Mouse (Mus musculus) urinary bladder, postnatal 10 days (tissue): ENCODE results near the gene Itih5.

Experiments used
- DNase-seq: peaks from one replicate; pipeline ENCODE4 v3.0.0; 2022; ENCODE audit warnings: low spot score

The Itih5 gene

GRCm38 (mm10) chr2:10168016-10168415, 14.6 kb downstream of the Itih5 start:
- no peak for DNase-seq

- DNase-seq: no peak
Measured at GRCm38 (mm10) chr2:10169991-10170390, 16.6 kb downstream of the Itih5 start.

GRCm38 (mm10) chr2:10193553-10193952, 40.2 kb downstream of the Itih5 start:
- no peak for DNase-seq

- DNase-seq: no peak
Measured at GRCm38 (mm10) chr2:10195162-10195561, 41.8 kb downstream of the Itih5 start.

- no peak for DNase-seq
Measured at GRCm38 (mm10) chr2:10199326-10199725, 46.0 kb downstream of the Itih5 start.

- no peak for DNase-seq
Measured at GRCm38 (mm10) chr2:10200736-10201285, 47.4 kb downstream of the Itih5 start.

- DNase-seq: no peak
Measured at GRCm38 (mm10) chr2:10204301-10204700, 50.9 kb downstream of the Itih5 start.

- DNase-seq: no peak
Measured at GRCm38 (mm10) chr2:10213468-10213867, 60.1 kb downstream of the Itih5 start.

GRCm38 (mm10) chr2:10215876-10216565, 62.6 kb downstream of the Itih5 start:
- no peak for DNase-seq

- no peak for DNase-seq
Measured at GRCm38 (mm10) chr2:10216566-10217247, 63.3 kb downstream of the Itih5 start.

- no peak for DNase-seq
Measured at GRCm38 (mm10) chr2:10221862-10222261, 68.5 kb downstream of the Itih5 start.

- DNase-seq: no peak
Measured at GRCm38 (mm10) chr2:10226907-10227306, 73.5 kb downstream of the Itih5 start.

- no peak for DNase-seq
Measured at GRCm38 (mm10) chr2:10231971-10232370, 78.6 kb downstream of the Itih5 start.

GRCm38 (mm10) chr2:10236554-10236953, 83.2 kb downstream of the Itih5 start:
- DNase-seq: no peak

- no peak for DNase-seq
Measured at GRCm38 (mm10) chr2:10242970-10243369, 89.6 kb downstream of the Itih5 start.

- DNase-seq: no peak
Measured at GRCm38 (mm10) chr2:10250441-10250840, 97.1 kb downstream of the Itih5 start.

GRCm38 (mm10) chr2:10250926-10251325, 97.6 kb downstream of the Itih5 start:
- DNase-seq: no peak

- no peak for DNase-seq
Measured at GRCm38 (mm10) chr2:10251466-10251865, 98.1 kb downstream of the Itih5 start.

- DNase-seq: no peak
Measured at GRCm38 (mm10) chr2:10252016-10252415, 98.6 kb downstream of the Itih5 start.

GRCm38 (mm10) chr2:10253351-10253750, 100.0 kb downstream of the Itih5 start:
- no peak for DNase-seq

- no peak for DNase-seq
Measured at GRCm38 (mm10) chr2:10256949-10257348, 103.6 kb downstream of the Itih5 start.

- no peak for DNase-seq
Measured at GRCm38 (mm10) chr2:10258312-10258711, 104.9 kb downstream of the Itih5 start.

- no peak for DNase-seq
Measured at GRCm38 (mm10) chr2:10260109-10260508, 106.7 kb downstream of the Itih5 start.
